Mouse (Mus musculus) midbrain, embryonic 15.5 days (tissue): ENCODE data around the gene Gm7876. TPM values are rescaled to one million over a fixed set of nuclear protein-coding genes. Genes with fewer than 3 reads are reported as not detected.
"Not testable (repeated sequence)": the region's sequence is repeated elsewhere in the genome, so short reads cannot be mapped to it uniquely, and the experiment has no call there.

Source experiments
- ATAC-seq: fragments of 200-750 bp; cut with Nextera tagmentation; replicated peaks from 2 replicates; pipeline ENCODE4 v1.8.0; 2017; ENCODE audit warnings: moderate TSS enrichment
- H3K27ac ChIP-seq: fragments of 300-500 bp; sonication (generic); 2 replicates; pipeline ENCODE4 v1.5.1; 2015; ENCODE audit warnings: mild to moderate bottlenecking, inconsistent platforms
- H3K27me3 ChIP-seq: fragments of 300-500 bp; sonication (generic); replicated peaks from 2 replicates; pipeline ENCODE4 v1.6.1; 2015; ENCODE audit warnings: inconsistent platforms
- H3K36me3 ChIP-seq: fragments of 300-500 bp; sonication (generic); replicated peaks from 2 replicates; pipeline ENCODE4 v1.6.1; 2015; ENCODE audit warnings: inconsistent platforms
- H3K4me1 ChIP-seq: fragments of 300-500 bp; sonication (generic); 2 replicates; pipeline ENCODE4 v1.6.1; 2015; ENCODE audit warnings: inconsistent platforms
- H3K4me2 ChIP-seq: fragments of 300-500 bp; sonication (generic); 2 replicates; pipeline ENCODE4 v1.6.1; 2015; ENCODE audit warnings: inconsistent platforms, mild to moderate bottlenecking, moderate library complexity
- H3K4me3 ChIP-seq: fragments of 300-500 bp; sonication (generic); 2 replicates; pipeline ENCODE4 v1.5.1; 2015; ENCODE audit warnings: mild to moderate bottlenecking, inconsistent platforms
- H3K9ac ChIP-seq: fragments of 300-500 bp; sonication (generic); 2 replicates; pipeline ENCODE4 v1.6.1; 2015; ENCODE audit warnings: mild to moderate bottlenecking, inconsistent platforms
- H3K9me3 ChIP-seq: fragments of 300-500 bp; sonication (generic); 2 replicates; pipeline ENCODE4 v1.6.1; 2016; ENCODE audit warnings: inconsistent platforms
- WGBS: fragments of 180-500 bp; shearing (Covaris S2); methylation state at CpG from one replicate; pipeline ENCODE4 v1.1.7; 2015; ENCODE audit warnings: mixed read lengths; 5-methylcytosine and 5-hydroxymethylcytosine counted together
- polyA plus RNA-seq: library from polyadenylated mRNA; unstranded; fragments of >200 nt; fragmentation: Nextera tagmentation; extraction: Ambion mirVana; gene quantifications from 2 replicates; pipeline ENCODE4 v1.2.1, GENCODE M21; 2015

The Gm7876 gene
- polyA plus RNA-seq: not detected in 2 replicates

- H3K9me3 ChIP-seq, H3K4me3 ChIP-seq, H3K9ac ChIP-seq, H3K27me3 ChIP-seq, H3K4me1 ChIP-seq, H3K27ac ChIP-seq, H3K36me3 ChIP-seq, ATAC-seq, H3K4me2 ChIP-seq: not testable (repeated sequence)
- 76% methylated on average over 1 of the region's 2 CpGs for WGBS
These were observed at the start of gene Gm7876 for GRCm38 (mm10) chr14:4708938-4709337. Gm7876 (plus strand) TSS chr14:4709238.

GRCm38 (mm10) chr14:4663892-4664291 is 45.1 kb upstream of the Gm7876 start, which contains the start of gene Gm3239:
Gm3239 (plus strand) TSS chr14:4664192.
- H3K27ac ChIP-seq, H3K36me3 ChIP-seq, H3K4me3 ChIP-seq, H3K27me3 ChIP-seq, H3K9ac ChIP-seq, ATAC-seq, H3K4me2 ChIP-seq, H3K9me3 ChIP-seq, H3K4me1 ChIP-seq: not testable (repeated sequence)
- no CpG with 5 or more reads among the region's 2 CpGs for WGBS

GRCm38 (mm10) chr14:4726038-4726880 is 17.2 kb downstream of the Gm7876 start, which contains the start of gene Gm3252:
Gm3252 (plus strand) TSS chr14:4726775.
- not testable (repeated sequence) for H3K27me3 ChIP-seq, ATAC-seq, H3K36me3 ChIP-seq, H3K9me3 ChIP-seq, H3K4me1 ChIP-seq
- Histone ChIP-seq H3K4me3 (peak within 1 kb of the TSS; percentile 34), H3K27ac (0 out of 2 replicates have a peak within 1 kb of the TSS, but pooled peaks have one; percentile 25), H3K4me2 (peak within 1 kb of the TSS; percentile 47), H3K9ac (0 out of 2 replicates have a peak within 1 kb of the TSS, but pooled peaks have one; percentile 29)
- under 1% methylated on average over 21 of the region's 47 CpGs for WGBS

Other genes starting within 250 kb of the Gm7876 start
- not detected in 2 replicates for gene Gm3182, start 227.5 kb upstream of the Gm7876 start, polyA plus RNA-seq
- not detected in 2 replicates for gene Gm3047, start 153.8 kb upstream of the Gm7876 start, polyA plus RNA-seq
- gene Gm8159, start 76.9 kb upstream of the Gm7876 start, polyA plus RNA-seq: not detected in 2 replicates
- 1.0 and 1.4 TPM in 2 replicates for gene Gm3239, start 45.0 kb upstream of the Gm7876 start, polyA plus RNA-seq
- 3.3 and 3.4 TPM in 2 replicates for gene Gm3252, start 17.5 kb downstream of the Gm7876 start, polyA plus RNA-seq
- gene Gm9602, start 67.1 kb downstream of the Gm7876 start, polyA plus RNA-seq: not detected in 2 replicates
- not detected in 2 replicates for gene Gm3269, start 128.9 kb downstream of the Gm7876 start, polyA plus RNA-seq
- gene Gm3264, start 146.3 kb downstream of the Gm7876 start, polyA plus RNA-seq: 4.4 and 5.2 TPM in 2 replicates
- not detected in 2 replicates for gene Gm3278, start 183.2 kb downstream of the Gm7876 start, polyA plus RNA-seq